Mouse (Mus musculus) ES-E14 (cell line): ENCODE measurements around the gene Dlgap1. TPM values are rescaled to one million over a fixed set of nuclear protein-coding genes. Genes with fewer than 3 reads are reported as not detected.
A peak's percentile ranks its signal among the peaks of the same experiment; 100 is the strongest.

Experiments used
- DNase-seq: peaks from one replicate; pipeline ENCODE4 v3.0.0-alpha.2; 2013; ENCODE audit warnings: low read depth, low spot score
- H3K27ac ChIP-seq: 2 replicates; pipeline ENCODE4 v1.5.1; 2012; ENCODE audit warnings: low read depth, mild to moderate bottlenecking, low read length, moderate library complexity, mixed read lengths; ENCODE audit not compliant: poor library complexity, insufficient read depth, severe bottlenecking
- H3K36me3 ChIP-seq: 2 replicates; pipeline ENCODE4 v1.6.1; 2012; ENCODE audit warnings: mild to moderate bottlenecking, low read length, moderate library complexity, mixed read lengths; ENCODE audit not compliant: control insufficient read depth, poor library complexity, insufficient read depth, severe bottlenecking
- H3K4me1 ChIP-seq, 2 experiments: fragments of 150-350 bp in 1 of 2; sonication (generic) in 1 of 2; 2 replicates each; pipeline ENCODE4 v1.6.1; 2012; ENCODE audit warnings: low read length in 2 of 2, mild to moderate bottlenecking in 1 of 2, mixed read lengths in 1 of 2; ENCODE audit not compliant: control insufficient read depth in 2 of 2, insufficient read depth in 2 of 2, poor library complexity in 1 of 2
- H3K4me3 ChIP-seq, 2 experiments: fragments of 150-350 bp in 1 of 2; sonication (generic) in 1 of 2; 2 replicates each; pipeline ENCODE4 v1.5.1; 2012; ENCODE audit warnings: low read length in 2 of 2, low read depth in 1 of 2, mild to moderate bottlenecking in 1 of 2, mixed read lengths in 1 of 2; ENCODE audit not compliant: insufficient read depth in 1 of 2, poor library complexity in 1 of 2, severe bottlenecking in 1 of 2
- H3K9ac ChIP-seq: 2 replicates; pipeline ENCODE4 v1.6.1; 2012; ENCODE audit warnings: low read depth, mild to moderate bottlenecking, low read length, mixed read lengths; ENCODE audit not compliant: poor library complexity, insufficient read depth, severe bottlenecking
- H3K9me3 ChIP-seq: fragments of 150-350 bp; sonication (generic); 2 replicates; pipeline ENCODE4 v1.6.1; 2012; ENCODE audit warnings: low read depth, mild to moderate bottlenecking, low read length; ENCODE audit not compliant: control insufficient read depth, insufficient read depth
- CHD2 ChIP-seq: IDR thresholded peaks from 2 replicates; pipeline ENCODE4 v1.6.1; 2014; ENCODE audit warnings: mild to moderate bottlenecking, low read depth, low read length, inconsistent platforms
- HCFC1 ChIP-seq: IDR thresholded peaks from 2 replicates; pipeline ENCODE4 v1.6.1; 2012; ENCODE audit warnings: low read length, inconsistent platforms, borderline replicate concordance; ENCODE audit not compliant: insufficient read depth
- MAFK ChIP-seq: IDR thresholded peaks from 2 replicates; pipeline ENCODE4 v1.6.1; 2014; ENCODE audit warnings: mild to moderate bottlenecking, low read depth, low read length, inconsistent platforms; ENCODE audit not compliant: insufficient read depth
- ZC3H11A ChIP-seq: IDR thresholded peaks from 2 replicates; pipeline ENCODE4 v1.6.1; 2012; ENCODE audit warnings: low read depth, mild to moderate bottlenecking, inconsistent platforms, low read length, borderline replicate concordance
- ZNF384 ChIP-seq: IDR thresholded peaks from 2 replicates; pipeline ENCODE4 v1.6.1; 2012; ENCODE audit warnings: low read depth, low read length, inconsistent platforms
- in situ Hi-C, 2 experiments: fragments of 600-800 bp; cut with MboI; formaldehyde crosslinking; loops; one replicate each; pipeline ENCODE4 v1.15.1; 2025; ENCODE audit warnings: low sequenced_read_pairs in 2 of 2, inconsistent platforms in 1 of 2; ENCODE audit not compliant: unreplicated experiment in 2 of 2
- total RNA-seq: library from RNA; depleted of rRNA; stranded (reverse); fragments of 300-350 nt; gene quantifications from 2 replicates; pipeline ENCODE4 v1.2.3, GENCODE M21; 2012

Gene Dlgap1
- total RNA-seq, 1 experiment, result 0.94 TPM

DNA sequence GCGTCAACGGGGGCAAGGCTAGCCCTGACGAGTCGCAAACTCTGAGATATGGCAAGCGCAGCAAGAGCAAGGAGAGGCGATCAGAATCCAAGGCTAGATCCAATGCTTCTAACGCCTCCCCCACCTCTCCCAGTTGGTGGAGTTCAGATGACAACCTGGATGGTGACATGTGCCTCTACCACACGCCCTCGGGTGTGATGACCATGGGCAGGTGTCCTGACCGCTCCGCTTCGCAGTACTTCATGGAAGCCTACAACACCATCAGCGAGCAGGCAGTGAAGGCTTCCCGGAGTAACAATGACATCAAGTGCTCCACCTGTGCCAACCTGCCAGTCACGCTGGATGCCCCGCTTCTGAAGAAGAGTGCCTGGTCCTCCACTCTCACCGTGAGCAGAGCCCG, 547.6 kb downstream of the Dlgap1 start:
- H3K4me3 ChIP-seq, result peak overlapping the region; percentile 29 to 44; a peak in 2 of 4 replicates
- H3K9me3 ChIP-seq, result no peaks in the 10 kb centered on the region
- TF ChIP-seq MAFK (no peak), ZNF384 (no peak), ZC3H11A (no peak), CHD2 (no peak), HCFC1 (no peak)
- in situ Hi-C loops, result no loop called here
- no peaks in the 10 kb centered on the region for H3K36me3 ChIP-seq
- DNase-seq, result no peak
- no peak overlapping the region for H3K9ac ChIP-seq
- H3K27ac ChIP-seq, result no peak overlapping the region
- peaks cover 0 to 7% of the 10 kb centered on the region in 2 experiments; a peak in 1 of 4 replicates for H3K4me1 ChIP-seq

DNA sequence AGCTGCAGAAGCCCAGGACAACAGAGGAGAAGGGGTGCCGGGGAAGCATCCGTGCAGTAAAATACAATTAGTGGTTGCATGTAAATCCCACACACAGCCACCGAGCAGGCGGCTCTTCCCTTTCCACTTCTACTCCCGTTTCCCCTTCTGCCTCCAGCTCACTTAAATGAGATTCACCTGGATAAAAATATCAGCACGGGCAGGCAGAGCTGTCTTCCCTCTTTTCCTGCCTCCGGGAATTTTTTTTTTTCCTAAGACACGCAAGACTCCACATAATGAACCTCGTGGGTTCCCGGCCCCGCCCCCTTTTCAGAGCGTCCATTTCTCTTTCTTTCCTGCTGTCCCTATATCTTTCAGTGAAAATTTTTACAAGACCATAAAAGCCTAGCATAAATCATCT, 548.5 kb downstream of the Dlgap1 start:
- Histone ChIP-seq H3K4me3 (no peak overlapping the region), H3K27ac (no peak overlapping the region), H3K9me3 (no peaks in the 10 kb centered on the region), H3K36me3 (no peaks in the 10 kb centered on the region), H3K4me1 (peaks cover 0 to 7% of the 10 kb centered on the region in 2 experiments; a peak in 1 of 4 replicates), H3K9ac (no peak overlapping the region)
- in situ Hi-C loops, result no loop called here
- no peak for TF ChIP-seq MAFK
- TF ChIP-seq HCFC1, result no peak
- no peak for DNase-seq

DNA sequence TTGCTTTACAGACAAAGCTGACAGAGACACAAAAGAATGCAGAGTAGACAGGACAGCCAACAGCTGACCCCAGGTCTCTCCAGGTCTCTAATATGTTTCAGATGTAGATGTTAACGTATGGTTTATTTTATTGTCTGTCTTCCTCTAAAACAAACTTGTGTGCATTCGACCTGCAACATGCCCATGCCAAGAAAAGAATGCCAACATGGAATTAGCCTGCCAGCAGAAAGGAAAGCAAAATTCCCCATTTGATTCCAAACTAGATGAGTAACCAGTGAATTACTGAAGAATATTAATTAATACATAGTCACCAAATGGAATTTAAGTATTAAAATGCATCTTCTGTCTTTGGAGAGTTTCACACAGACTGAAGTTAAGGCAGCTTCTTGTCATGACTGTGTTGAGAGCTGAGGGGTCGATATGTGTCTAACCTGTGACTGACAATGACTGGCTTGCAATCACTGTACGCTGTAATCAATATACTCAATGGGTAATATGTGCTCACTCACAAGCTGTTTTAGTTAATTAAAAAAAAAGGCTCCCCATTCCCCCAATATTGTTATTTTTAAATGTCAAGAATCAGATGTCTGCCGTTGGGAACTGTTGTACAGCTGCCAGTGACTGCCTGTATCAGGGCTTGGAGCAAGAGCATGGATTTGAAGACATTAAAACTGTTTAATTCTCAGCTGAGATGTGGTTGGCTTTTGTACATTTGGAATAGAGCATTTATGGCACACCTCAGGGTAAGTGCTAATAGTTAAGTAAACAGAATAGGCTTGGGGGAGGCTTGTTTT, 552.4 kb downstream of the Dlgap1 start:
- Histone ChIP-seq H3K4me3 (no peak overlapping the region), H3K36me3 (no peaks in the 10 kb centered on the region), H3K9ac (no peak overlapping the region), H3K9me3 (no peaks in the 10 kb centered on the region), H3K27ac (no peak overlapping the region), H3K4me1 (peaks cover 0 to 3% of the 10 kb centered on the region in 2 experiments; a peak in 1 of 4 replicates)
- no peak for TF ChIP-seq CHD2
- TF ChIP-seq HCFC1, result no peak
- TF ChIP-seq MAFK, result no peak
- TF ChIP-seq ZNF384, result no peak
- no peak for TF ChIP-seq ZC3H11A
- in situ Hi-C loops, result no loop called here
- no peak for DNase-seq

DNA sequence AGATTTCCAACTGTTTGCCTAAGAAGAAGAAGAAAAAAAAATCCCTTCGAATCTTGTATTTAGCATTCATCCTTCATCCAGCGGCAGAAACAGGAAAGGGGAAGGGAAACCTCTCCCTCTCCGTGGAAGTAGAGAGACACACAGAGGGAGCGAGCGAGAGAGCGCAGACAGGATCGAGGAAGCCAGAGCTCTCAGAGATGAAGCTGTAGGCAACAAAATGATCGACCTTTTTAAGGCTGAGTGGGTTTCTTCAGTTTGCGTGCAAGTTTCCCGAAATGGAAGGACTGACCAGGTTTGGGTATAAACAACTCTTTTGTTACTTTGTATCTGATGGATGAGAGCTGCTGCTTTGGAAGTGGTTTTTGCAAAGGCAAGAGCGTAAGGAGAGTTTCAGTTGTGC, 553.1 kb downstream of the Dlgap1 start:
- no peaks in the 10 kb centered on the region for H3K9me3 ChIP-seq
- no peak overlapping the region for H3K27ac ChIP-seq
- TF ChIP-seq MAFK (no peak), CHD2 (no peak), ZNF384 (no peak), ZC3H11A (no peak), HCFC1 (no peak)
- no peaks in the 10 kb centered on the region for H3K36me3 ChIP-seq
- in situ Hi-C loops, result no loop called here
- DNase-seq, result no peak
- H3K4me1 ChIP-seq, result no peaks in the 10 kb centered on the region
- no peak overlapping the region for H3K9ac ChIP-seq
- no peak overlapping the region for H3K4me3 ChIP-seq
